Mouse (Mus musculus): Measurements from ENCODE around the gene Ppfia1. TPM values are rescaled to one million over a fixed set of nuclear protein-coding genes. Genes with fewer than 3 reads are reported as not detected.

Ppfia1 gene
- total and polyA plus RNA-seq, 3 experiments: 29.3 to 46.6 (median 41.3) TPM

DNA sequence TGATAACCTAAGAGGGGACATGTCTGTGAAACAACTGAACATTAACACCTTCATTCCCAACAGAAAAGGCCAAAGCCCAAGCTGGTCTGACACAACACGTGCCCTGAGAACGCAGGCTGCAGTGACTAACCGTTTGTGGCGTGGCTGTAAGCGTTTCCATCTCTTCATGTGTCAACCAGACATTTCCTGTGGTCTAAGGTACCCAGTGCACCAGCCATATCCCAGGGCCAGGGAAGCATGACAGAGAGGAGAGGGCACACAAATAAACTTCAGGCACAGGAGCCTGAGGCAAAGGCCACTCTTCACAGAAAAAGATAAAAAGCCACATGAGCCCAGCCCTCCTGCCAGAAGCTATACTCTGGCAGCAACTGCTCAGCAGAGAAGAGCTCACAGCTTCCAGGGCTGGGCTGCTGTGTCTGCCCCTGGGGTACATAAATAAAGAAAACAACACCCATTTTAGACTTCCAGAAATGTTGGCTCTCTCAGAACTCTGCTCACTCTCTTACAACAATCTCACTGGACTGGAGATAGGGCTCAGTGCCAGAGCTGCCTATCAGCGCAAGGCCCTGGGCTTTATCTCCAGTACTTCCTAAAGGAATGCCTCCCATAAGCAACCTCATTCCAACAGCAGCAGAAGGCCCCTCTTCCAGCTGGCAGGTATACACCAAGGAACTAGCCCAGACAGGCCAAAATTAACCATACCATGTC lies 64.3 kb downstream of the Ppfia1 start:
- Histone ChIP-seq H3K79me2 (replicated peaks; ENCODE audit: control insufficient read depth, extremely low read depth, insufficient read depth, poor library complexity, severe bottlenecking) (no peaks in the 10 kb centered on the region), H3K9me3 (replicated peaks; ENCODE audit: low read length) (no peaks in the 10 kb centered on the region), H3K27ac (ENCODE audit: insufficient read depth, low read depth) (no peak overlapping the region), H3K4me1 (ENCODE audit: control insufficient read depth in 1 of 2, insufficient read depth in 2 of 2) (no peaks in the 10 kb centered on the region), H3K27me3 (replicated peaks) (no peaks in the 10 kb centered on the region), H3K4me3 (replicated peaks in 1 of 3; ENCODE audit: low read depth in 2 of 3, low read length in 2 of 3, poor library complexity in 1 of 3) (no peak overlapping the region), H3K36me3 (replicated peaks in 1 of 2; ENCODE audit: control insufficient read depth in 1 of 2, insufficient read depth in 1 of 2, low read length in 1 of 2) (peaks cover 55 to 88% of the 10 kb centered on the region in 2 experiments), H3K9ac (ENCODE audit: insufficient read depth, low read depth) (no peak overlapping the region), H3K4me2 (ENCODE audit: insufficient read depth, low read depth, poor library complexity, severe bottlenecking) (no peak overlapping the region)
- DNase-seq (ENCODE audit: extremely low read depth): no peak
- TF ChIP-seq IRF4 (IDR thresholded peaks at IDR 0.05; ENCODE audit: low read depth, low read length) (no peak), NELFE (IDR thresholded peaks at IDR 0.05; ENCODE audit: low read depth, low read length) (no peak), MAX (IDR thresholded peaks at IDR 0.05; ENCODE audit: low read length) (no peak), MAFK (IDR thresholded peaks at IDR 0.05; ENCODE audit: insufficient replicate concordance, low read length) (no peak), ETS1 (conservative IDR thresholded peaks at IDR 0.05; ENCODE audit: low read depth, low read length) (no peak), SIN3A (IDR thresholded peaks at IDR 0.05; ENCODE audit: low read length) (no peak), POLR2A (IDR thresholded peaks at IDR 0.05; ENCODE audit: low read depth, low read length) (no peak), SMC3 (IDR thresholded peaks at IDR 0.05; ENCODE audit: low read depth, low read length) (no peak), JUND (conservative IDR thresholded peaks at IDR 0.05; ENCODE audit: low read depth, low read length) (no peak), CHD2 (IDR thresholded peaks at IDR 0.05; ENCODE audit: low read length) (no peak), MXI1 (IDR thresholded peaks at IDR 0.05; ENCODE audit: low read depth, low read length) (no peak), ZMIZ1 (IDR thresholded peaks at IDR 0.05; ENCODE audit: low read depth, low read length) (no peak), HCFC1 (IDR thresholded peaks at IDR 0.05; ENCODE audit: low read depth, low read length) (no peak), BHLHE40 (IDR thresholded peaks at IDR 0.05; ENCODE audit: low read depth, low read length) (no peak), ZC3H11A (IDR thresholded peaks at IDR 0.05; ENCODE audit: low read depth, low read length) (no peak), TCF12 (IDR thresholded peaks at IDR 0.05; ENCODE audit: low read depth, low read length) (no peak), ZKSCAN1 (IDR thresholded peaks at IDR 0.05; ENCODE audit: borderline replicate concordance, low read depth, low read length) (no peak), USF1 (IDR thresholded peaks at IDR 0.05; ENCODE audit: low read depth, low read length) (no peak), KAT2A (IDR thresholded peaks at IDR 0.05; ENCODE audit: insufficient replicate concordance, low read length) (no peak)
- dilution Hi-C loops (cut with MboI; ENCODE audit: extremely low pct_ligation_motif_present, extremely low pct_unique_long_range_greater_than_20kb, low sequenced_read_pairs): no loop called here
- in situ Hi-C loops (cut with MboI; ENCODE audit: low pct_ligation_motif_present, low pct_unique_long_range_greater_than_20kb, low sequenced_read_pairs): no loop called here

DNA sequence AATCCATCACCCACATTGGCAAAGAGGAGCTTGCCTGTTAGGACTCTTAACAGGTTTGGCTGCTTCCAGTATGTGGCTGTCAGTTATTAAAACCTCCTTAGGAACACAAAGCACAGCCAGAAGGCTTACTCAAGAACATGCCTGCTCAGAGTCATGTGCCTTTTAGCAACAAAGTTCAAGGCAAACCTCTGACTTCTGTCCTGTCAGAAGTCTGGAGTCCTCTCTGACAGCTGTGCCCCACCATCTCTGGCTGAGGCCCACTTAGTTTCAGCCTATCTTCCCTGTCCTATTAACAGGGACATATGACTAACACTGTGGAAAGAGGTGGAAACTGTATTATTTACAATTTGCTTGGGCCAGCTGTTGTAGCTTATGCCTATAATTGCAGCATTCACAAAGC lies 73.2 kb downstream of the Ppfia1 start:
- Histone ChIP-seq H3K9me3 (replicated peaks; ENCODE audit: low read length) (no peaks in the 10 kb centered on the region), H3K9ac (ENCODE audit: insufficient read depth, low read depth) (no peak overlapping the region), H3K4me2 (ENCODE audit: insufficient read depth, low read depth, poor library complexity, severe bottlenecking) (no peak overlapping the region), H3K27me3 (replicated peaks) (no peaks in the 10 kb centered on the region), H3K4me3 (replicated peaks in 1 of 3; ENCODE audit: low read depth in 2 of 3, low read length in 2 of 3, poor library complexity in 1 of 3) (no peak overlapping the region), H3K79me2 (replicated peaks; ENCODE audit: control insufficient read depth, extremely low read depth, insufficient read depth, poor library complexity, severe bottlenecking) (no peaks in the 10 kb centered on the region), H3K36me3 (replicated peaks in 1 of 2; ENCODE audit: control insufficient read depth in 1 of 2, insufficient read depth in 1 of 2, low read length in 1 of 2) (peaks cover 75 to 84% of the 10 kb centered on the region in 2 experiments), H3K4me1 (ENCODE audit: control insufficient read depth in 1 of 2, insufficient read depth in 2 of 2) (no peaks in the 10 kb centered on the region), H3K27ac (ENCODE audit: insufficient read depth, low read depth) (no peak overlapping the region)
- DNase-seq (ENCODE audit: extremely low read depth): no peak
- dilution Hi-C loops (cut with MboI; ENCODE audit: extremely low pct_ligation_motif_present, extremely low pct_unique_long_range_greater_than_20kb, low sequenced_read_pairs) (no loop called here), in situ Hi-C loops (cut with MboI; ENCODE audit: low pct_ligation_motif_present, low pct_unique_long_range_greater_than_20kb, low sequenced_read_pairs) (no loop called here)
- TF ChIP-seq POLR2AphosphoS2 (IDR thresholded peaks at IDR 0.05; ENCODE audit: low read depth, low read length) (no peak), USF1 (IDR thresholded peaks at IDR 0.05; ENCODE audit: low read depth, low read length) (no peak), CHD2 (IDR thresholded peaks at IDR 0.05; ENCODE audit: low read length) (no peak), JUND (conservative IDR thresholded peaks at IDR 0.05; ENCODE audit: low read depth, low read length) (no peak), HCFC1 (IDR thresholded peaks at IDR 0.05; ENCODE audit: low read depth, low read length) (no peak)
